Mouse (Mus musculus): ENCODE data around the gene Gmeb1.

The Gmeb1 gene

GRCm38 (mm10) chr4:132274156-132274862 lies 12.9 kb upstream of the Gmeb1 start, which contains the start of gene Taf12:
TSS of gene Taf12 (plus strand) at chr4:132274375.
- DNase-seq (ENCODE audit: low spot score) = peak; percentile 89

GRCm38 (mm10) chr4:132273166-132273565 lies 11.8 kb upstream of the Gmeb1 start:
- no peak for DNase-seq (ENCODE audit: low spot score)

- DNase-seq (ENCODE audit: low spot score) = peak; percentile 75
Observed at GRCm38 (mm10) chr4:132269740-132270560, 8.5 kb upstream of the Gmeb1 start.

GRCm38 (mm10) chr4:132268871-132269739 lies 7.7 kb upstream of the Gmeb1 start:
- DNase-seq (ENCODE audit: low spot score) = no peak

- DNase-seq (ENCODE audit: low spot score) = no peak
Observed at GRCm38 (mm10) chr4:132266835-132267349, 5.5 kb upstream of the Gmeb1 start.

GRCm38 (mm10) chr4:132263313-132263712 lies 1.9 kb upstream of the Gmeb1 start:
- no peak for DNase-seq (ENCODE audit: low spot score)

GRCm38 (mm10) chr4:132262358-132262616 lies 885 bp upstream of the Gmeb1 start:
- no peak for DNase-seq (ENCODE audit: low spot score)

GRCm38 (mm10) chr4:132260404-132261379 lies 710 bp downstream of the Gmeb1 start:
- DNase-seq (ENCODE audit: low spot score) = peak; percentile 36

GRCm38 (mm10) chr4:132259248-132259647 lies 2.2 kb downstream of the Gmeb1 start:
- no peak for DNase-seq (ENCODE audit: low spot score)

GRCm38 (mm10) chr4:132256384-132256783 lies 5.0 kb downstream of the Gmeb1 start:
- DNase-seq (ENCODE audit: low spot score) = no peak

- DNase-seq (ENCODE audit: low spot score) = no peak
Observed at GRCm38 (mm10) chr4:132254986-132255385, 6.4 kb downstream of the Gmeb1 start.

- DNase-seq (ENCODE audit: low spot score) = no peak
Observed at GRCm38 (mm10) chr4:132253622-132254021, 7.8 kb downstream of the Gmeb1 start.

- DNase-seq (ENCODE audit: low spot score) = no peak
Observed at GRCm38 (mm10) chr4:132253128-132253527, 8.3 kb downstream of the Gmeb1 start.

- no peak for DNase-seq (ENCODE audit: low spot score)
Observed at GRCm38 (mm10) chr4:132251596-132251995, 9.8 kb downstream of the Gmeb1 start.

GRCm38 (mm10) chr4:132247451-132247997 lies 13.9 kb downstream of the Gmeb1 start:
- DNase-seq (ENCODE audit: low spot score) = no peak

GRCm38 (mm10) chr4:132245643-132246042 lies 15.8 kb downstream of the Gmeb1 start:
- DNase-seq (ENCODE audit: low spot score) = no peak

- no peak for DNase-seq (ENCODE audit: low spot score)
Observed at GRCm38 (mm10) chr4:132241208-132241607, 20.2 kb downstream of the Gmeb1 start.

GRCm38 (mm10) chr4:132240367-132240766 lies 21.0 kb downstream of the Gmeb1 start:
- no peak for DNase-seq (ENCODE audit: low spot score)

GRCm38 (mm10) chr4:132238356-132238755 lies 23.0 kb downstream of the Gmeb1 start:
- DNase-seq (ENCODE audit: low spot score) = no peak

GRCm38 (mm10) chr4:132234710-132235109 lies 26.7 kb downstream of the Gmeb1 start:
- DNase-seq (ENCODE audit: low spot score) = no peak

GRCm38 (mm10) chr4:132230422-132230821 lies 31.0 kb downstream of the Gmeb1 start:
- DNase-seq (ENCODE audit: low spot score) = no peak
